Mouse (Mus musculus) yolk sac, embryonic 10.5 days (tissue): ENCODE results near the gene Zfp169.
A peak's percentile ranks its signal among the peaks of the same experiment; 100 is the strongest.

Experiments
- DNase-seq: peaks from one replicate; pipeline ENCODE4 v3.0.0-alpha.2; 2017; ENCODE audit warnings: low spot score

Gene Zfp169

GRCm38 (mm10) chr13:48515861-48516260 lies 2.6 kb upstream of the Zfp169 start:
- DNase-seq: no peak

- DNase-seq: no peak
Observed at GRCm38 (mm10) chr13:48508661-48509060, 4.6 kb downstream of the Zfp169 start.

GRCm38 (mm10) chr13:48502422-48502821 lies 10.8 kb downstream of the Zfp169 start:
- no peak for DNase-seq

- no peak for DNase-seq
Observed at GRCm38 (mm10) chr13:48498676-48499075, 14.6 kb downstream of the Zfp169 start.

- DNase-seq: peak; percentile 7
Observed at GRCm38 (mm10) chr13:48497693-48498221, 15.5 kb downstream of the Zfp169 start.

GRCm38 (mm10) chr13:48493183-48493582 lies 20.1 kb downstream of the Zfp169 start:
- no peak for DNase-seq

- DNase-seq: no peak
Observed at GRCm38 (mm10) chr13:48490396-48491182, 22.7 kb downstream of the Zfp169 start.

- DNase-seq: no peak
Observed at GRCm38 (mm10) chr13:48483606-48484005, 29.6 kb downstream of the Zfp169 start.

GRCm38 (mm10) chr13:48468656-48469180 lies 44.5 kb downstream of the Zfp169 start:
- no peak for DNase-seq

- no peak for DNase-seq
Observed at GRCm38 (mm10) chr13:48466186-48466585, 47.1 kb downstream of the Zfp169 start.

- peak; percentile 39 for DNase-seq
Observed at GRCm38 (mm10) chr13:48464170-48464569, 49.1 kb downstream of the Zfp169 start.

- DNase-seq: no peak
Observed at GRCm38 (mm10) chr13:48459280-48459679, 54.0 kb downstream of the Zfp169 start.

- no peak for DNase-seq
Observed at GRCm38 (mm10) chr13:48448119-48448518, 65.1 kb downstream of the Zfp169 start.

GRCm38 (mm10) chr13:48443996-48444395 lies 69.3 kb downstream of the Zfp169 start:
- DNase-seq: no peak

GRCm38 (mm10) chr13:48438321-48438720 lies 74.9 kb downstream of the Zfp169 start:
- no peak for DNase-seq
